Mouse (Mus musculus) stomach, embryonic 16.5 days (tissue): ENCODE results near the gene Klf4. TPM values are rescaled to one million over a fixed set of nuclear protein-coding genes. Genes with fewer than 3 reads are reported as not detected.

Experiments used
- ATAC-seq: fragments of 200-750 bp; cut with Nextera tagmentation; 2 replicates; pipeline ENCODE4 v1.8.0; 2017; ENCODE audit warnings: moderate number of reproducible peaks, moderate TSS enrichment; ENCODE audit not compliant: insufficient read depth, low FRiP score
- H3K27ac ChIP-seq: fragments of 300-500 bp; sonication (generic); 2 replicates; pipeline ENCODE4 v1.5.1; 2014; ENCODE audit warnings: low read length
- H3K27me3 ChIP-seq: fragments of 300-500 bp; sonication (generic); 2 replicates; pipeline ENCODE4 v1.6.1; 2014; ENCODE audit warnings: low read length, control low read depth, mixed read lengths; ENCODE audit not compliant: control insufficient read depth, insufficient read depth
- H3K36me3 ChIP-seq: fragments of 300-500 bp; sonication (generic); 2 replicates; pipeline ENCODE4 v1.6.1; 2014; ENCODE audit warnings: low read length; ENCODE audit not compliant: control insufficient read depth, insufficient read depth
- H3K4me1 ChIP-seq: fragments of 300-500 bp; sonication (generic); 2 replicates; pipeline ENCODE4 v1.6.1; 2014; ENCODE audit warnings: low read length, control low read depth, mixed read lengths; ENCODE audit not compliant: control insufficient read depth, insufficient read depth
- H3K4me2 ChIP-seq: fragments of 300-500 bp; sonication (generic); 2 replicates; pipeline ENCODE4 v1.6.1; 2014; ENCODE audit warnings: low read depth, low read length, mixed read lengths
- H3K4me3 ChIP-seq: fragments of 300-500 bp; sonication (generic); replicated peaks from 2 replicates; pipeline ENCODE4 v1.5.1; 2014; ENCODE audit warnings: mild to moderate bottlenecking, low read length
- H3K9ac ChIP-seq: fragments of 300-500 bp; sonication (generic); 2 replicates; pipeline ENCODE4 v1.6.1; 2014; ENCODE audit warnings: low read length
- H3K9me3 ChIP-seq: fragments of 300-500 bp; sonication (generic); replicated peaks from 2 replicates; pipeline ENCODE4 v1.6.1; 2016; ENCODE audit warnings: low read length, control low read depth; ENCODE audit not compliant: control insufficient read depth
- WGBS: fragments of 180-500 bp; shearing (Covaris S2); extraction: QIAGEN DNeasy Blood & Tissue Kit; methylation state at CpG from one replicate; pipeline ENCODE4 v1.1.7; 2014; 5-methylcytosine and 5-hydroxymethylcytosine counted together
- polyA plus RNA-seq: library from polyadenylated mRNA; unstranded; fragments of >200 nt; fragmentation: Nextera tagmentation; extraction: Ambion mirVana; gene quantifications from 2 replicates; pipeline ENCODE4 v1.2.1, GENCODE M21; 2015

Klf4 gene
- polyA plus RNA-seq, 1 experiment from 2014 or later = 29.4 TPM

DNA sequence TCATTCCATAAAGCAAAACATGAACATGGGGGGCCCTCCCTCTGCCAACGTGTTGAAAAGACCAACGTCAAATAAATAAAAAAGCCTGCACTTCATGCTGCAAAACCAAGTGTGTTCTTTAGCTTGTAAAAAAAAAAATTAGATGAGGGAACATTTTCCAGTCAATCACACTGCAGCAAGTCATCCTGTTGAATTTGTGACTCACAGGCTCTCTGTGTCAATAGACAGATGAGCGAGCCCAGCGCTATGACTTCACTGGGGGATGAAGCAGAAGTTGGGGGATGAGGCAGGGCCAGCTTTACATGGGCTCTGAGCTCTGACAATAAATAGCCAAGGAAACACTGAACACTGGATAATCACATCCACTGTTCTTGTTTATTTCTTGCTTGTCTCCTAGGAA lies 9.4 kb upstream of the Klf4 start:
- WGBS = 40% methylated on average over 4 of the region's 4 CpGs
- H3K9ac ChIP-seq = no peak overlapping the region
- H3K4me1 ChIP-seq = no peaks in the 10 kb centered on the region
- H3K27ac ChIP-seq = no peak overlapping the region
- ATAC-seq = no peak
- H3K4me3 ChIP-seq = no peak overlapping the region
- no peak overlapping the region for H3K4me2 ChIP-seq
- H3K9me3 ChIP-seq = no peaks in the 10 kb centered on the region
- H3K36me3 ChIP-seq = no peaks in the 10 kb centered on the region
- no peaks in the 10 kb centered on the region for H3K27me3 ChIP-seq

DNA sequence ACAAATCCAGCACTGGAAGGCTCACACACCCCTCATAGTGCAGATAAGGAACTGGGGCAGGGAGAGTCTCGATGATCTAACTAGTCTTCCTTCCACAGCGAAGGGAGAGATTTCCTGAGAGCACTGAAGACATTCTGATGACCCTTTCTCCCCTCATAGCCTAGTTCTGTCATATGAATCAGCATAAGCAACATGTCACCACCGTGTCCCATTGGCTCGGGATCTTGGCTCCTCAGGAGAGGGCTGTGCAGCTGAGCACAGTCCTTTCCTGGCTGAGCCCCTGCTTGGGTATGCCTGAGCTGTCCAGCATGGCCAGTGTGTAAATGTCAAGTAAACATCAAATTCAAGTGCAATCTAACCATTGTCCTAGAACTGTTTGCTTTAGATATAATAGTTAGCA lies 9.0 kb upstream of the Klf4 start:
- ATAC-seq = no peak
- Histone ChIP-seq H3K27ac (no peak overlapping the region), H3K4me1 (no peaks in the 10 kb centered on the region), H3K9ac (no peak overlapping the region), H3K4me3 (no peak overlapping the region), H3K27me3 (no peaks in the 10 kb centered on the region), H3K36me3 (no peaks in the 10 kb centered on the region), H3K9me3 (no peaks in the 10 kb centered on the region), H3K4me2 (no peak overlapping the region)
- 52% methylated on average over 4 of the region's 4 CpGs for WGBS

DNA sequence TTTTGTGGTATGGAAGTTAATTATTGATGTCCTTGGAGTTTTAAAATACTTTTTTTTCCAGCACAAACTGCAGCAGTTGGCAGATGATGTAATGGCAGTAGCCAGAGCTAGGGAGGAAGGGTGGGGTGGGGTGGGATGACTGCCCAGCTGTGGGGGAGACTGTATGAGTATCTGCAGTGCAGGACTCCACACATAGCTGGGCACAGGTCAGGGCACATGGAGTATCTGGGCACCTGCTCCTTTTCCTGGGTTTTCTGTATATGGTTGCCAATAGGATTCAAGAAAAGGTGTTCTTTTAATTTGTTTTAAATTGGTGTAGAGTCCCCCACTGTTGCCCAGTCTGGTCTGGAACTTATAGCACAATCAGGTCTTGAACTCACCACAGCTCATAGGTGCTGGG lies 2.7 kb upstream of the Klf4 start:
- Histone ChIP-seq H3K9me3 (no peaks in the 10 kb centered on the region), H3K27me3 (no peaks in the 10 kb centered on the region), H3K4me3 (no peak overlapping the region), H3K4me1 (peaks cover 8% of the 10 kb centered on the region), H3K36me3 (no peaks in the 10 kb centered on the region), H3K4me2 (no peak overlapping the region), H3K27ac (no peak overlapping the region), H3K9ac (no peak overlapping the region)
- no peak for ATAC-seq

DNA sequence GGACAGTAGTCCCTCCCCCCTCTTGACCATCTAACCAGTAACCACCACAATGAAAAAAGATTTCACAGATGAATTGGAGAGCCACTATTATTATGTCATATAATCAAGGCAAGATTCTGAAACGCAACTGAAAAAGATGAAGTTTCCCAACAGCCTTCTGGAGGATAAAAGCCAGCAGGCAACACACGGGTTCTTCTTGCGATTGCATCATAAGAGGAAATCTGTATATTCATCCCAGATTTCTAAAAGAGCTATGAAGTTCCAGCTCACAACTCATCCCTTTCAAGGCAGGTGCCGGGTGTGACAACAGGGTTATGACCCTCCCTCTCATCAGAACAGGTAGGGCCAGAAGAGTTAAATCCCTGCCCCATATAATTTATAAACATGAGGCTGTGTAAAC lies 2.2 kb upstream of the Klf4 start:
- H3K4me1 ChIP-seq = peaks cover 10% of the 10 kb centered on the region
- H3K27me3 ChIP-seq = no peaks in the 10 kb centered on the region
- ATAC-seq = no peak
- H3K4me3 ChIP-seq = no peak overlapping the region
- H3K27ac ChIP-seq = peak overlapping the region; percentile 98; the same call in 1 of the 2 replicates
- no peaks in the 10 kb centered on the region for H3K36me3 ChIP-seq
- WGBS = 58% methylated on average over 4 of the region's 4 CpGs
- no peak overlapping the region for H3K9ac ChIP-seq
- H3K4me2 ChIP-seq = peak overlapping the region; percentile 77; the same call in 1 of the 2 replicates
- no peaks in the 10 kb centered on the region for H3K9me3 ChIP-seq

DNA sequence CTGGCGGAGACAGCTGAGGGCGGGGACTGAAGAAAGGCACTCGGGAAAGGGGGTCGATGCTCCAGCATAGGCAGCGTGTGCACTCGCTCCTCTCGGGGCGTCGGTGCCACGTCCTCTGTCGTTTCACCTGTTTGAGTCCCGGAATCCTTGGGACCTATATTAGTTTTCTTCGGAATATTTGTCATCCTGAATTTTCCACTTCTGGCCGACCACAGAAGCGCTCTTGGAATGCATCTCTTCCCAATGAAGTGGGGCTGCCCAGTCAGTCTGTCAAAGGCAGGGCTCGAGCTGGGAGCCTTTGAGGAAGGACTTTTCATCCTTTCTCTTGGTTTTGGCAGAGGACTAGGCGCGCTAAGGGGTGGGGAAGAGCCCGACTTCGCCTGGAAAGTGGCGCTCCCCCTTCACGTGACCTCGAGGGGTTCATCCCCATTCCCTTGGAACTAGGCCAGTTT lies 1.6 kb upstream of the Klf4 start:
- Histone ChIP-seq H3K36me3 (no peaks in the 10 kb centered on the region), H3K27ac (peak overlapping the region; percentile 98), H3K4me3 (peak overlapping the region; percentile 82), H3K9me3 (no peaks in the 10 kb centered on the region), H3K4me1 (peaks cover 12% of the 10 kb centered on the region), H3K27me3 (no peaks in the 10 kb centered on the region), H3K9ac (peak overlapping the region; percentile 89), H3K4me2 (peak overlapping the region; percentile 77)
- 4% methylated on average over 23 of the region's 23 CpGs for WGBS
- ATAC-seq = no peak

DNA sequence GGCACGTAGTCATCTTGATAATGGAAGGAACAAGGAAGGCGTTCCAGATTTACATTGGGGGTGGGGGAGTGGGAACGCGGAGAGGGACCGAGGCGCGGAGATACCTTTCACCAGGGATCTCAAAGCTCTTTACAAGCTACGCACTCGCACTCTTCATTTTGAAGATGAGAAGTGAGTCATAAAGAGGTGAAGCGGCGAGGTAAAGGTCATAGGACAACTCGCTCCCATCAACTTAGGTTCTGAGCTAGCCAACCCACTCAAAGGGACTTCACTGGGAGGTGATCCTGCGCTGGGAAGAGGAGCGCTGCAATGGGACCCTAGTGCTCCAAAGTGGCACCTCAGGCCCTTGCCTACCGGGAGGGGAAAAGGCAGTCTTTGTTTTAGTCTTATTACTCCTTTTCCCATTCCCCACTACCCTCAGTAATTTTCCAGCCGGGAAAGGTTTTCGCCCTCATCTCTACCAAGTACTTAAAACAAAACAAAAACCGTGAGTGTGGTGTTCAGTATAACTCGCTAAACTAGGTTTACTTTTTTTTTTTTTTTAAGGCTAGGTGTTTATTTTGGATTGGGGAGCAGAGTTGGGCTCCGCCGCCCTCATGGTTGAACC lies 1.0 kb upstream of the Klf4 start:
- Histone ChIP-seq H3K4me3 (peak overlapping the region; percentile 82), H3K27me3 (no peaks in the 10 kb centered on the region), H3K4me1 (peaks cover 12% of the 10 kb centered on the region), H3K9ac (peak overlapping the region; percentile 89), H3K27ac (peak overlapping the region; percentile 98), H3K36me3 (no peaks in the 10 kb centered on the region), H3K9me3 (no peaks in the 10 kb centered on the region), H3K4me2 (peak overlapping the region; percentile 77)
- no peak for ATAC-seq
- under 1% methylated on average over 21 of the region's 21 CpGs for WGBS

DNA sequence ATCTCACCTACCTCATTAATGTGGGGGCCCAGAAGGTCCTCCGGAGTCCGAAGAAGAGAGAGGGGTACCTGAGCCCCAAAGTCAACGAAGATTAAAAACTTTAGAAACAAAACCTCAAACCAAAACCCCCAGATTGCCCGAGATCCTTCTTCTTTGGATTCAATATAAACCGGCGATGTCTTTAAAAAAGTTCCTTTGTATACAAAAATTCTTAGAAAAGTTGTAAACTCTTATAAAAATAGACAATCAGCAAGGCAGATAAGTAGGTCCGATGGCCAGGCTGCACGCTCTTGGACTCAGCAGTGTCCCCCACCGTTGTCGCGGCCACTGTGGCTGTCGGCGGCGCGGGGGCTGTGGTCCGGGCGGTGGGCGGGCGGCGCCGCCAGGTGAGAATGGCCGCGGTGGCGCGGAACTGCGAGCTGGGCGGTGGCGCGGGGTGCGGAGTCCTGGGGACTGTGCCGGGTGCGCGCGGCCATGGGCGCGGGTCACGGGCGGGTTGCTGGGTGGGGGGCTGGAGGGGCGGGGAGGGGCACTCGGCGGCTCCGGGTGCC lies 335 bp downstream of the Klf4 start:
- peak overlapping the region; percentile 88 for H3K27ac ChIP-seq
- H3K4me3 ChIP-seq = peak overlapping the region; percentile 82
- H3K9ac ChIP-seq = peak overlapping the region; percentile 89
- no peak; the same call in 1 of the 2 replicates for ATAC-seq
- H3K36me3 ChIP-seq = no peaks in the 10 kb centered on the region
- no peaks in the 10 kb centered on the region for H3K9me3 ChIP-seq
- peaks cover 12% of the 10 kb centered on the region for H3K4me1 ChIP-seq
- no peaks in the 10 kb centered on the region for H3K27me3 ChIP-seq
- H3K4me2 ChIP-seq = peak overlapping the region; percentile 77
- WGBS = under 1% methylated on average over 30 of the region's 42 CpGs

DNA sequence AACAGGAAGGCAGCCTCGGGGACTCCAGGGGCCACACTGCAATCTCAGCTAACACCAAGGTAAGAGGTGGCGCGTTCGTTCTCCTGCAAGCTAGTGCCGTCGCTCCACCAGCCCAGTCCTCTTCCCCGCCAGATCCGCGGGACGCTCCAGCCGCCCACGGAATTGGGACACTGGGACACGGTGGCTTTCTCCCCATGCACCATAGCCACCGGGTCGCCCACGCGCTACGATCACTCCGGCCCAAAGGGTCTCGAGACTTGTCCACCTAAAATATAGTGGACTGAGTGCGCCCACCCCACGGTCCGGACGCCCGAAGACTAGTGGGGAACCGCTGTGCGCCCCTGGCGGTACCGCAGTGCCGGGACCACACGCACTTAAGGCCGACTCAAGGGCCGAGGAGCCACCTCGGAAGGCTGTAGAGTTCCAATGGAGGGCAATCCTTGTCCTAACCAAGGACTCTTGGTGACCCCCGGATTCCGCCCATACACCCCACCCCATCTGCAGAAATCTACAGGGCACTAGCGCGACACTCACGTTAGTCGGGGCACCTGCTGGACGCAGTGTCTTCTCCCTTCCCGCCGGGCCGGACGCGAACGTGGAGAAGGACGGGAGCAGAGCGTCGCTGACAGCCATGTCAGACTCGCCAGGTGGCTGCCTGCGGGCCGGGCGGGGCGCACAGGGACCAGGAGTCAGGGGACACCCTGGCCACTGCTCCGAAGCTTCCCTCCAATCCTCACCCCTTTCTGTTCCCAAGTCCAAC lies 990 bp downstream of the Klf4 start:
- H3K9ac ChIP-seq = peak overlapping the region; percentile 89
- peak overlapping the region; percentile 88 for H3K27ac ChIP-seq
- no peaks in the 10 kb centered on the region for H3K9me3 ChIP-seq
- no peaks in the 10 kb centered on the region for H3K36me3 ChIP-seq
- ATAC-seq = no peak
- no peaks in the 10 kb centered on the region for H3K27me3 ChIP-seq
- peak overlapping the region; percentile 82 for H3K4me3 ChIP-seq
- peak overlapping the region; percentile 77 for H3K4me2 ChIP-seq
- peaks cover 12% of the 10 kb centered on the region for H3K4me1 ChIP-seq
- under 1% methylated on average over 56 of the region's 56 CpGs for WGBS

DNA sequence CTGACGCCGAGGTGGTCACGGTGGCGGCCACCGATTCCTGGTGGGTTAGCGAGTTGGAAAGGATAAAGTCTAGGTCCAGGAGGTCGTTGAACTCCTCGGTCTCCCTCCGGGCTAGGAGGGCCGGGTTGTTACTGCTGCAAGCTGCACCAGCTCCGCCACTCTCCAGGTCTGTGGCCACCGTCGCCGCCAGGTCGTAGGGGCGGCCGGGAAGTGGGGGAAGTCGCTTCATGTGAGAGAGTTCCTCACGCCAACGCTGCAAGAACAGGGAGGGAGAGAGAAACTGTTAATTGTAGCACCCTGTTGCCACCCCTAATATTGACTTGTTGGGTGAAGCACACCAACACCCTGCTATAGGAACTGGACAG lies 1.6 kb downstream of the Klf4 start:
- H3K27me3 ChIP-seq = no peaks in the 10 kb centered on the region
- 1% methylated on average over 20 of the region's 20 CpGs for WGBS
- peak overlapping the region; percentile 88 for H3K27ac ChIP-seq

More for the DNA sequence above, 1.6 kb downstream of the Klf4 start:
- Histone ChIP-seq H3K9me3 (no peaks in the 10 kb centered on the region), H3K36me3 (no peaks in the 10 kb centered on the region), H3K4me3 (peak overlapping the region; percentile 82), H3K9ac (peak overlapping the region; percentile 89), H3K4me1 (peaks cover 12% of the 10 kb centered on the region), H3K4me2 (peak overlapping the region; percentile 77)
- no peak for ATAC-seq
